Mouse (Mus musculus) embryonic facial prominence, embryonic 14.5 days (tissue): ENCODE results near the gene Ypel3. TPM values are rescaled to one million over a fixed set of nuclear protein-coding genes. Genes with fewer than 3 reads are reported as not detected.

ENCODE experiments used
- ATAC-seq: fragments of 200-750 bp; cut with Nextera tagmentation; 2 replicates; pipeline ENCODE4 v1.8.0; 2017; ENCODE audit warnings: low read depth, moderate number of reproducible peaks, moderate TSS enrichment
- DNase-seq: peaks from one replicate; pipeline ENCODE4 v3.0.0-alpha.2; 2015; ENCODE audit warnings: low spot score
- H3K27ac ChIP-seq: fragments of 300-500 bp; sonication (generic); replicated peaks from 2 replicates; pipeline ENCODE4 v1.5.1; 2014; ENCODE audit warnings: low read depth, mild to moderate bottlenecking, low read length, moderate library complexity
- H3K27me3 ChIP-seq: fragments of 300-500 bp; sonication (generic); replicated peaks from 2 replicates; pipeline ENCODE4 v1.6.1; 2014; ENCODE audit warnings: low read length; ENCODE audit not compliant: control insufficient read depth, insufficient read depth
- H3K36me3 ChIP-seq: fragments of 300-500 bp; sonication (generic); 2 replicates; pipeline ENCODE4 v1.6.1; 2014; ENCODE audit warnings: low read length, mixed read lengths; ENCODE audit not compliant: control insufficient read depth, insufficient read depth
- H3K4me1 ChIP-seq: fragments of 300-500 bp; sonication (generic); 2 replicates; pipeline ENCODE4 v1.6.1; 2014; ENCODE audit warnings: antibody characterized with exemption, low read length; ENCODE audit not compliant: control insufficient read depth, insufficient read depth
- H3K4me2 ChIP-seq: fragments of 300-500 bp; sonication (generic); 2 replicates; pipeline ENCODE4 v1.6.1; 2014; ENCODE audit warnings: low read depth, mild to moderate bottlenecking, low read length, moderate library complexity, mixed read lengths
- H3K4me3 ChIP-seq: fragments of 300-500 bp; sonication (generic); 2 replicates; pipeline ENCODE4 v1.5.1; 2014; ENCODE audit warnings: low read depth, mild to moderate bottlenecking, low read length
- H3K9ac ChIP-seq: fragments of 300-500 bp; sonication (generic); 2 replicates; pipeline ENCODE4 v1.6.1; 2014; ENCODE audit warnings: low read depth, mild to moderate bottlenecking, low read length, moderate library complexity, mixed read lengths
- H3K9me3 ChIP-seq: fragments of 300-500 bp; sonication (generic); 2 replicates; pipeline ENCODE4 v1.6.1; 2016; ENCODE audit warnings: low read length; ENCODE audit not compliant: control insufficient read depth
- WGBS: fragments of 180-500 bp; shearing (Covaris S2); extraction: QIAGEN DNeasy Blood & Tissue Kit; methylation state at CpG from one replicate; pipeline ENCODE4 v1.1.7; 2014; 5-methylcytosine and 5-hydroxymethylcytosine counted together
- polyA plus RNA-seq: library from polyadenylated mRNA; unstranded; fragments of >200 nt; fragmentation: Nextera tagmentation; extraction: Ambion mirVana; gene quantifications from 2 replicates; pipeline ENCODE4 v1.2.1, GENCODE M21; 2014

Gene Ypel3
- polyA plus RNA-seq, 1 experiment from 2014 or later: 117 TPM

DNA sequence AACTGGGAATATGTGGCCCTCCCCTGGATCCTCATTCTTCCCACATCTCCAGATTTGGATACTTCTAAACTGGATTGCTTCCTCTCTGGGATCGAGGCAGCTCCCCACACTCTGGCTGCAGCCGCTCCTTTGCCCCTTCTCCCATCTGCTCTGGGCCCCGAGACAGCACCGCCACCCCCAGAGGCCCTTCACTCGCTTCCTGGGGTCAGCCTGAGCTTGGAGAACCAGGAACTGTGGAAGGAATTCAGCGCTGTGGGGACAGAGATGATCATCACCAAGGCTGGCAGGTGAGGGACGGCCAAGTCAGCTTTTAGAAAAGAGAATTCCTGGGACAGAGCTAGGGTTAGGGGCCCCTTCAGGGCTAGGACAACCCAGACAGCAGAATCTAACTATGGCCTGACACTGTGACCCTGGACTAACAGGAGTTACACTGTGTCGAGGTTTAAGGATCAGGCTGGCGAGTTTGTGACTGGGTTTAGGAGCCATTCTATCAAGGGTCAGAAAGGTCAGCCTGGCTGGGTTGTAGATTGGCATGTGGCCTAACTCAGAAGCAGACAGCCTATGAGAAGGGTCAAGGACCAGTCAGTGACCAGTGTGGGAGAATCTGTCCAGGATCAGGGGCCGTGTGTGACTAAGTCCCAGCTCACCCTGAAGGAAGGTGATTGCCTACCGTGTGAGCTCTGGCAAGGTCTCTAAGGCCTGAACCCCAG lies 5.1 kb downstream of the Ypel3 start:
- H3K4me3 ChIP-seq: no peak overlapping the region
- ATAC-seq (no peak), DNase-seq (no peak)
- no peak overlapping the region for H3K27ac ChIP-seq
- 35% methylated on average over 11 of the region's 11 CpGs for WGBS
- peaks cover 40% of the 10 kb centered on the region for H3K36me3 ChIP-seq
- peak overlapping the region; percentile 66; the same call in 1 of the 2 replicates for H3K9ac ChIP-seq
- H3K9me3 ChIP-seq: no peaks in the 10 kb centered on the region
- peaks cover 27% of the 10 kb centered on the region for H3K4me1 ChIP-seq
- H3K27me3 ChIP-seq: no peaks in the 10 kb centered on the region
- H3K4me2 ChIP-seq: peak overlapping the region; percentile 93; the same call in 1 of the 2 replicates

DNA sequence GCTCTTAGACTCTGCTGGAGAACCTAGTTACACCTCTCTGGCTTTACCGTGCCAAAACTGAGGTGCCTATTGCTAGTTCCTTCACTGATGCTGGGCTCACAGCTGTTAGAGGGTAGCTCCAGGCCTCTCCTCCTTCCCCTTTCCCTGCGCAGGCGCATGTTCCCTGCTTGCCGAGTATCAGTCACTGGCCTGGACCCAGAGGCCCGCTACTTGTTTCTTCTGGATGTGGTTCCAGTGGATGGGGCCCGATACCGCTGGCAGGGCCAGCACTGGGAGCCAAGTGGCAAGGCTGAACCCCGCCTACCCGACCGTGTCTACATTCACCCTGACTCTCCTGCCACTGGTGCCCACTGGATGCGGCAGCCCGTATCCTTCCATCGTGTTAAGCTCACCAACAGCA lies 5.9 kb downstream of the Ypel3 start:
- H3K4me3 ChIP-seq: no peak overlapping the region
- no peaks in the 10 kb centered on the region for H3K27me3 ChIP-seq
- H3K27ac ChIP-seq: no peak overlapping the region
- DNase-seq (no peak), ATAC-seq (no peak)
- no peak overlapping the region for H3K4me2 ChIP-seq
- 0 out of 2 replicates have a peak overlapping the region, but pooled peaks have one; percentile 5 for H3K9ac ChIP-seq
- peaks cover 20% of the 10 kb centered on the region for H3K4me1 ChIP-seq
- no peaks in the 10 kb centered on the region for H3K9me3 ChIP-seq
- whole genome bisulfite sequencing: 80% methylated on average over 13 of the region's 13 CpGs
- peaks cover 49% of the 10 kb centered on the region for H3K36me3 ChIP-seq

DNA sequence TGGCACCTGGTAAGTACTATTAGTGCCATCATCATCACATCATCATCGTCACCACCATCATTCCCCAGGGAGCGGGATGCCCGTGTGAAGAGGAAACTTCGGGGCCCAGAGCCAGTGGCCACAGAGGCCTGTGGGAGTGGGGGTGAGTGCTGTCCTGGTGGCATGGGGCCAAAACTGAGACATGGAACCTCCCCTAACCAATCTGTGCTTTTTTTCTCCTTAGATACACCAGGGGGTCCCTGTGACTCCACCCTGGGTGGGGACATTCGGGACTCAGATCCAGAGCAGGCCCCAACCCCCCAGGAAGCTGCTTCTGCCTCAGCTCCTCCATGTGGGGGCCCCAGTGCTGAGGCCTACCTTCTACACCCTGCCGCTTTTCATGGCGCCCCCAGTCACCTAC lies 7.7 kb downstream of the Ypel3 start:
- H3K4me1 ChIP-seq: peaks cover 15% of the 10 kb centered on the region
- ATAC-seq (no peak), DNase-seq (no peak)
- H3K9ac ChIP-seq: no peak overlapping the region
- H3K27me3 ChIP-seq: no peaks in the 10 kb centered on the region
- 82% methylated on average over 6 of the region's 7 CpGs for WGBS
- H3K4me3 ChIP-seq: no peak overlapping the region
- no peaks in the 10 kb centered on the region for H3K9me3 ChIP-seq
- H3K27ac ChIP-seq: no peak overlapping the region
- H3K36me3 ChIP-seq: peaks cover 59% of the 10 kb centered on the region
- H3K4me2 ChIP-seq: no peak overlapping the region

DNA sequence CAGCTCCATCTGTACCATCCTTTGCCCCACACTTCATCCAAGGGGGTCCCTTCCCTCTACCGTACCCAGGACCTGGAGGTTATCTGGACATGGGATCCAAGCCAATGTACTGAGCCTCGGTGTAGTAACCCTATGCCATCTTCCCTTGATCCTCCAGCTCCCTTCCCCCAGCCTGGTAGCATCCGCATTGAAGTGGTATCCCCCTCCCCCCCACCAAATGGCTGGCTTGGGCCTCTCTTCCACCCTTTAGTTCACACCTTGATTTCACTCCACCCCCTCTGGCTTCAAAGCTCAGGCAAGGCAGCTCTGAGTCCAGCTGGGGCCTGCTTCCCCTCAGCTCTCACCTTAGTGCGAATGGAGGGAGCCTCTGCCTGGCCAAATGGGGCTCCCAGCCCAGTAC lies 8.3 kb downstream of the Ypel3 start:
- DNase-seq (no peak), ATAC-seq (no peak)
- H3K9ac ChIP-seq: no peak overlapping the region
- H3K27ac ChIP-seq: no peak overlapping the region
- H3K4me3 ChIP-seq: no peak overlapping the region
- 85% methylated on average over 4 of the region's 4 CpGs for WGBS
- H3K27me3 ChIP-seq: no peaks in the 10 kb centered on the region
- no peak overlapping the region for H3K4me2 ChIP-seq
- no peaks in the 10 kb centered on the region for H3K9me3 ChIP-seq
- H3K4me1 ChIP-seq: peaks cover 9% of the 10 kb centered on the region; the same call in 1 of the 2 replicates
- H3K36me3 ChIP-seq: peaks cover 63% of the 10 kb centered on the region

DNA sequence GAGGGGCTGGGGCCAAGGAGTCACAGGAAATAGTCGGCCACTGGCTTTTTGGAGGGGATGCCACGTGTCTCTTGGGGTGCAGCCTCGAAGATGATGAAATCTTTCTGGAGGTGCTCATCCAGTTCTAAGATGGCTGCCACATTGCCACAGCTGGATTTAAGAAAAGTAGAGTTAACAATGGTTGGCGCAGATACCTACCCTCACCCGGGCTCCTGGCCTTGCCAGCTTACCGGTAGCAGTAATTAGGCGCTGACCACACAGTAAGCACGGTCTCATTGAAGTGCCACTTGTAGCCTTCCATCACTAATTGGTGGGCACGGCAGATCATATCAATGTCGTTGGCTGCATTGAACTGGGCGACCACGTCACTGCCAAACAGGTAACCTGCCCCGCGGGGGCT lies 9.4 kb downstream of the Ypel3 start:
- no peak overlapping the region for H3K4me3 ChIP-seq
- H3K36me3 ChIP-seq: peaks cover 63% of the 10 kb centered on the region
- DNase-seq: no peak
- H3K4me1 ChIP-seq: 0 out of 2 replicates have a peak, but pooled peaks cover 8% of the 10 kb centered on the region
- no peaks in the 10 kb centered on the region for H3K9me3 ChIP-seq
- no peaks in the 10 kb centered on the region for H3K27me3 ChIP-seq
- WGBS: 95% methylated on average over 14 of the region's 14 CpGs
- ATAC-seq: no peak
- H3K9ac ChIP-seq: no peak overlapping the region
- no peak overlapping the region for H3K4me2 ChIP-seq
- H3K27ac ChIP-seq: no peak overlapping the region

DNA sequence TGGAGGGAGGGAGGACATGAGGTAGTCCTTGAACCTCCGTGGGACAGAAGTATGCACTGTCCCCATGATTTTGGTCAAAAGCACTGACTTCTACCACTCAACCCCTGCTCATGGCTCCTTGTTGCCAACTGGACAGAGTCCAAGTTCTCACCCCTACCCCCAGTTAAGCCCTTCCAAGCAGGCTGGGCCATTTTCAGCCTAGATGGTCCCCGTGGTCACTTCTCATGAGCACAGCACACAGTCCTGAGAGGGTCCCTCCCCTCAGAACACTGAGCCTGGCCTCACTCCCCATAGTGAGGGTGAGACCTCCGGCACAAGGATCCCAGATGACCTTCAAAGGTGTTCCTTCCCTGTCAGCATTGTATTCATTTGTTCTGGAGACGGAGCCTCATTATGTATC lies 12.4 kb downstream of the Ypel3 start:
- peaks cover 62% of the 10 kb centered on the region for H3K36me3 ChIP-seq
- H3K9ac ChIP-seq: no peak overlapping the region
- no peak for ATAC-seq
- H3K4me3 ChIP-seq: no peak overlapping the region
- no peak overlapping the region for H3K27ac ChIP-seq
- WGBS: 96% methylated on average over 4 of the region's 4 CpGs
- H3K4me2 ChIP-seq: no peak overlapping the region
- no peak for DNase-seq
- H3K9me3 ChIP-seq: no peaks in the 10 kb centered on the region
- no peaks in the 10 kb centered on the region for H3K27me3 ChIP-seq
- H3K4me1 ChIP-seq: 0 out of 2 replicates have a peak, but pooled peaks cover 7% of the 10 kb centered on the region

DNA sequence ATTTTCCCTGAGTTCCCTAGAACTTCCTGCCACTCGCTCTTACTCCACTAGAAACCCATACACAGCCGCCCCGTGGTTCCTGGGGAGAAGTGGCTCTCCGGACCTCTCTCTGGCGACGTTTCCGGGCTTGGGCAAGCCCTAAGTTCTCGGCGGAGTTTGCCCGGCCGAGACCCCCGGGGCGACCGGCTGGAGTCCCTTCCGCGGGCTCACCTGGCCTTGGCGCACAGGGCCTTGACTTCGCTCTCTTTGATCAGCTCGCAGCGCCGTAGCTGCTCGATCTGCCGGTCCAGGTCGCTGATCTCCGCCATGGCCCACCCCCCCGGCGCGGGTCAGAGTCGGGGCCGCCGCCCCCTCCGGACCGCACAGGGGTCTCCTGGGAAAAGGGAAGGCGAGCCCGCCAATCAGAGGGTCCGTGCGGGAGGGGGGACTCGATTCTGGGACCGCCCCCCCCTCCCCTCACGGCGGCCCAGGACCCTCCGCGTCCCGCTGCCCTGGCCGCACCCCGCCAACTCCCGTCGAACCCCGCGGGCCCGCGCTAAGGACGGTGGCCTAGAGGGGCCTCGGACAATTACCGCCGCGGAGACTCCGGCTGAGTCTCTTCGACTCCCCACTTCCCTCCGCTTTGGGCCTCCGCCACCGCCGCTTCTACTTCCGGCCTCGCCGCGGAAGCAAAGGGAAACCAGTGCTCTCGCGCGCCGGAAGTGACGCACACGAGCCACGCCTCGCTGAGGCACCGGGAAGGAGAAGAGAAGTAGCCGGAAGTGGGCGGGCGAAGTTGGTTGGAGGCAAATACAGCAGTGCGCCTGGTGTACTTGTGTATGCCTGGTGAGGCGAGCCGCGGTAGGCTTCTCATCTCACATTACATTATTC lies 15.3 kb downstream of the Ypel3 start, which contains the start of gene Ppp4c:
Ppp4c (minus strand) TSS at position 646 of the 870 bp plus-strand sequence.
- peak; percentile 99 for DNase-seq
- H3K36me3 ChIP-seq: peaks cover 62% of the 10 kb centered on the region
- WGBS: under 1% methylated on average over 55 of the region's 83 CpGs
- peak within 1 kb of the TSS; percentile 74 for H3K4me3 ChIP-seq
- H3K27ac ChIP-seq: peak within 1 kb of the TSS; percentile 96
- H3K4me1 ChIP-seq: 0 out of 2 replicates have a peak, but pooled peaks cover 7% of the 10 kb centered on the region
- no peaks in the 10 kb centered on the region for H3K27me3 ChIP-seq
- peak; percentile 95 for ATAC-seq
- H3K9ac ChIP-seq: peak within 1 kb of the TSS; percentile 92
- no peaks in the 10 kb centered on the region for H3K9me3 ChIP-seq
- H3K4me2 ChIP-seq: peak within 1 kb of the TSS; percentile 72

DNA sequence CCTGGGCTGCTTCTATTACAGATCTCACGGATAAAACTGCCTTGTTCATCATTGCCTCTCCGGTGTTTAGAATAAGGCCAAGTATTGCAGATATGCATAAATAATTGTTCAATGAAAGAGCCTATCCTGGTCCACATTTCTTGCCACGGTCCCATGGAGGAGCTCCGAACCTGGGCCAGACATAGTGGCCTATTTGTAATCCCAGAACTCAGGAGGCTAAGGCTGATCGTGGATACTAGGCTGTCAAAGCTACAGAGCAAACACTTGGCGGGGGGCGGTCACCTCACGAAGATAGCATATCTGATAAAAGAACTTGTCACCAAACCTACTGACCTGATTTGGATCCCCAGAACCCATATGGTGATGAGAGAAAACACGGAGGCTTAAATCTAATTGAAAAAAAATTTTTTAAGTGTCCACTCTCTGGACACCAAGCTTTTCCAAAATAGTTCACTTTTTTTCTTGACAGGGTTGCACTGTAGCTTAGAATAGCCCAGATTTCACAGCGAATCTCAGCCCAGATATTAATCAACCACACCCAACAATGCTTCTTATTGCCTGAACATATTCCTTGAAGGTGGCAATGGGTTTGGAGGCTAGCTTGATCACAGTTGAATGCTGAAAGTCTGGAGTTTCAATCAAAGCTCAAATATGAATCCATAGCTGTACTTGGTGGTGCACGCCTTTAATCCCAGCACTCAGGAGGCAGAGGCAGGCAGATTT lies 16.1 kb downstream of the Ypel3 start:
- 29% methylated on average over 11 of the region's 11 CpGs for WGBS
- DNase-seq (no peak), ATAC-seq (no peak)
- peaks cover 58% of the 10 kb centered on the region for H3K36me3 ChIP-seq
- H3K4me2 ChIP-seq: peak overlapping the region; percentile 72
- H3K27ac ChIP-seq: peak overlapping the region; percentile 96
- H3K9me3 ChIP-seq: no peaks in the 10 kb centered on the region
- peaks cover 11% of the 10 kb centered on the region for H3K4me1 ChIP-seq
- peak overlapping the region; percentile 74 for H3K4me3 ChIP-seq
- H3K9ac ChIP-seq: peak overlapping the region; percentile 58
- no peaks in the 10 kb centered on the region for H3K27me3 ChIP-seq
